Mouse (Mus musculus): ENCODE measurements around the gene Upk1b. TPM values are rescaled to one million over a fixed set of nuclear protein-coding genes. Genes with fewer than 3 reads are reported as not detected.

The Upk1b gene
- polyA plus RNA-seq, 1 experiment: not detected

DNA sequence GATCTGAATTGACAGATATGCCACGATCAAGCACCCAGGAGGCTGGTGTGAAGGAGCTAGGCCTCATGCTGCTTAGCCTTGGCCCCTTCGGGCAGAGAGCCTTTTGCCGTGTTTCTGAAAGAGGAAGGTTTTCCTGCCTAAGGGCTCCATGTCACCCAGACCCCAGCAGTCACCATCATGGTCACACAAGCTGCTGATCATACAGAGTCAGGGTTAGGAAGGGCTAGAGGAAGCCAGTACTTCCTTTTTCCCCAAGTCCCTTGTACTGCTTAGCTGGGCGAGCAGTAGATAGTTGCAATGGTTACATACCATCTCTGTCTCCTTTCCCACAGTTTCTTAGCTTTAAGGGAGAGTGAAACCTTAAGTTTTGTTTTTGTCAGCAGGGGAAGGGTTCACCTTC lies 36.6 kb downstream of the Upk1b start:
- H3K4me3 ChIP-seq (ENCODE audit: insufficient read depth, low read length): no peak overlapping the region
- peaks cover 46% of the 10 kb centered on the region for H3K4me1 ChIP-seq (ENCODE audit: control insufficient read depth, insufficient read depth, low read length)
- H3K27ac ChIP-seq (ENCODE audit: insufficient read depth, low read depth, low read length): peak overlapping the region; percentile 93
- TF ChIP-seq POLR2A (IDR thresholded peaks at IDR 0.05; ENCODE audit: borderline replicate concordance, low read depth, low read length): no peak
- no peak for TF ChIP-seq CTCF (IDR thresholded peaks at IDR 0.05; ENCODE audit: low read depth, low read length)

DNA sequence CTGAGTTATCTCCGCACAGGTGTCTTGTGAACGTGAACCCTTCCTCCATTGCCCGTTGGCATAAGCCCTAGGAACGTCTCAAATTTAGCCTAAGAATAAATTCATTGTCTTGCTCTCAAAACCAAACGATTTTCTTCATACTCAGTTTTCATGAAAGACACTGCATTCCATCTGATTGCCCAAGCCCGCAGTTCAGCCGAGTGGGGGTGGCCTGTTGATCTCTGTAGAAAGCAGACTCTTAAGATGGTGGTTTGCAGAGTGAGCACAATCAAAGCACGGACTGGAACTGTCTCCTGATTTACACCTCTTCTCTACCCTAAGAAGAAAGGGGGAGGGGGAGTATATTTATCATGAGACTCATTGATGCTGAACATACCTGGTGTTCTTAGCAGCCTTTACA lies 37.7 kb downstream of the Upk1b start:
- Histone ChIP-seq H3K4me3 (ENCODE audit: insufficient read depth, low read length) (no peak overlapping the region), H3K27ac (ENCODE audit: insufficient read depth, low read depth, low read length) (no peak overlapping the region), H3K4me1 (ENCODE audit: control insufficient read depth, insufficient read depth, low read length) (peaks cover 54% of the 10 kb centered on the region)
- no peak for TF ChIP-seq CTCF (IDR thresholded peaks at IDR 0.05; ENCODE audit: low read depth, low read length)
- TF ChIP-seq POLR2A (IDR thresholded peaks at IDR 0.05; ENCODE audit: borderline replicate concordance, low read depth, low read length): no peak

DNA sequence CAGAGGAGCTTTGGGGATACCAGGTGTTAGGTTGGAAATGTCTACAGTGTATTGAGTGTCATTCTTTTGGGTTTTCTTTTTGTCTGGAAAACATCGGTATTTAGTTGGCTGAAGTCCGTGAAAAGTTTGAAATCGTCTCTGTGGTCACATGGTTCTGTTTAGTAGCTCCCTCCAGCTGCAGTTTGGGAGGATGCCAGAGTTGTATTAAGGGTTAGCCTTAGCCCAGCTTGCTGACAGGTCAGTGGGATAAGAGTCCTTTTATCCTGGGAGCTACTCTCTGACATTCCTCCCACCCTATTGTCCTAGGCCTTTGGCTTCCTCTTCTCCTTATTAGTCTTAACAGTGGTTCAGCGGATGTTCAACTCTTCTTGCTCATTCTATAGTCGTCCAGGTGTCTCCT lies 38.2 kb downstream of the Upk1b start:
- Histone ChIP-seq H3K27ac (ENCODE audit: insufficient read depth, low read depth, low read length) (no peak overlapping the region), H3K4me3 (ENCODE audit: insufficient read depth, low read length) (no peak overlapping the region), H3K4me1 (ENCODE audit: control insufficient read depth, insufficient read depth, low read length) (peaks cover 54% of the 10 kb centered on the region)
- TF ChIP-seq POLR2A (IDR thresholded peaks at IDR 0.05; ENCODE audit: borderline replicate concordance, low read depth, low read length) (no peak), CTCF (IDR thresholded peaks at IDR 0.05; ENCODE audit: low read depth, low read length) (no peak)

DNA sequence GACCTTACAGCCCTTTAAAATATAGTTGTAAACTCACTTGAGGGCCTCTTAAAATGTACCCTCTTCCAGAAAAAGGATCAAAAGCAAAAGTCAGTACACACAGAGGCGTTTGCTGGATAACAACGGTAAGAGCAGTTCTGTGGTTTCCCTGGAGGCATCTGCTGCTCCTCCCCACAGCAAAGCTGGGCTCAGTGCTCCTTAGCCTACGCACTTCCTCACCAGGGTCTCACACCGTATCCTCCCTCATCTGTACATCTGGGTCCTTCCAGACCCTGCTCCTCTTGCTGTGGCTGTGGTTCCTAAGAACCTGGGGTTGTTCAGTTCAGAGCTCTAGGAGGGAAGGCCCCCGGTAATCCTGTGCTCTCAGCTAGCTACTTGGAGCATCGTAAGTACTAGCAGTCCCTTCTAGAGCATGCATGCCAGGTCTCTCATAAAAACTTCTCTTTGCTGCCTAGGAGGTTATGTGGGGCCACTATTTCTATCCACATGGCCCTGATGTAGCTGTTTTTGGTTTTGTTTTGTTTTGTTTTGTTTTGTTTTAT lies 39.2 kb downstream of the Upk1b start:
- TF ChIP-seq CTCF (IDR thresholded peaks at IDR 0.05; ENCODE audit: low read depth, low read length) (no peak), POLR2A (IDR thresholded peaks at IDR 0.05; ENCODE audit: borderline replicate concordance, low read depth, low read length) (no peak)
- Histone ChIP-seq H3K4me1 (ENCODE audit: control insufficient read depth, insufficient read depth, low read length) (peaks cover 60% of the 10 kb centered on the region), H3K27ac (ENCODE audit: insufficient read depth, low read depth, low read length) (peak overlapping the region; percentile 47)

DNA sequence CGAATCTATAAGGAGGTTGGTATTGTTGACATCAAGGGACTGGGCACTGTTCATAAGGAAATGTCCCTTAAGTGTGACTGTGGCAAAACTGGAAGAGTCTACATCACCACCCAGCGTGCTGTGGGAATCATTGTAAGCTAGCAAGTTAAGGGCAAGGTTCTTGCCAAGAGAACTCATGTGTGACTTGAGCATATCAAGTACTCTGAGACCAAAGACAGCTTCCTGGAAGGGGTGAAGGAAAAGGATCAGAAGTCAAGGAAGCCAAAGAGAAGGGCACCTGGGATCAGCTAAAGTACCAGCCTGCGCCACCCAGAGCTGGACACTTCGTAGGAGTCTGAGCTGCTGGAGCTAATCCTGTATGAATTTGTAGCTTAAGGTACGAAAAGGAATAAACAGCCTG lies 39.9 kb downstream of the Upk1b start:
- no peak overlapping the region for H3K4me3 ChIP-seq (ENCODE audit: insufficient read depth, low read length)
- peaks cover 62% of the 10 kb centered on the region for H3K4me1 ChIP-seq (ENCODE audit: control insufficient read depth, insufficient read depth, low read length)
- peak overlapping the region; percentile 47; the same call in 1 of the 2 replicates for H3K27ac ChIP-seq (ENCODE audit: insufficient read depth, low read depth, low read length)
- TF ChIP-seq CTCF (IDR thresholded peaks at IDR 0.05; ENCODE audit: low read depth, low read length) (no peak), POLR2A (IDR thresholded peaks at IDR 0.05; ENCODE audit: borderline replicate concordance, low read depth, low read length) (no peak)

More for the DNA sequence above, 39.2 kb downstream of the Upk1b start:
- no peak overlapping the region for H3K4me3 ChIP-seq (ENCODE audit: insufficient read depth, low read length)

DNA sequence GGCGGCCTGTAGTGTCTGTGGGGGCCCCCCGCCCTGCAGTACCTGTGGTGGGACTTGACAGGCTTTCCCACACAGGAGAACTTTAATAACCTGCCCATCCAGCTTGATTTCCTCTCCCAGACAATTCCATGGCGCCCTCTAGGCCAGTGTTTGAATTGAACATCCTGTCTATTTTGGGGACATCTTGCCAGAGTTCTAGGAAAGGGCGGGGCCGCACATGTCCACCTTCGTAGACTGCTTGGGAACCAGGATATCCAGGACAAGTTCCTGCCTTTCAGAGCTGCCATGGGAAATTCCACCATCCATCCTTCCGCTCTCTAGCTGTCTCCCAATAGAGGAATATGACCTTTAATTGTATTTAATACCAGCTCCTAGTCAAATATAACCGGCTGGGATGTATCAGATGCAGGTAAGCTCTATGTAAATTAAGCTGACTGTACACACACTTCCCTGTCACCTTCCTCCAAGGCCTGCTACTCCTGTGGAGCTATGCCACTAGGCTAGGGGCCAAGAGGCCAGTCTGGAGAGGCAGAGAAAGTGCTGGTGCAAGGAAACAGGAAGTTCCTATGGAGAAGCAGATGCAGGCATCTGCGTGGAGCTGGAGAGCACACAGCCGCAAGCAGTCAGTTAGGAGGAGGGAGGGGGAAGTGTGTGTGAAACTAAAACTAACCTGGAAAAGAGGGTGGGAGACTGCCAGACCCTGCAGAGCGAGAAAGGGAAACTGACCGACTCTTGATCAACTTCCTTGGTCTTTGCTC lies 41.8 kb downstream of the Upk1b start:
- peaks cover 55% of the 10 kb centered on the region for H3K4me1 ChIP-seq (ENCODE audit: control insufficient read depth, insufficient read depth, low read length)
- no peak overlapping the region for H3K4me3 ChIP-seq (ENCODE audit: insufficient read depth, low read length)
- H3K27ac ChIP-seq (ENCODE audit: insufficient read depth, low read depth, low read length): peak overlapping the region; percentile 39
- TF ChIP-seq POLR2A (IDR thresholded peaks at IDR 0.05; ENCODE audit: borderline replicate concordance, low read depth, low read length): no peak
- TF ChIP-seq CTCF (IDR thresholded peaks at IDR 0.05; ENCODE audit: low read depth, low read length): peak; percentile 21; the same call in 1 of the 2 replicates

DNA sequence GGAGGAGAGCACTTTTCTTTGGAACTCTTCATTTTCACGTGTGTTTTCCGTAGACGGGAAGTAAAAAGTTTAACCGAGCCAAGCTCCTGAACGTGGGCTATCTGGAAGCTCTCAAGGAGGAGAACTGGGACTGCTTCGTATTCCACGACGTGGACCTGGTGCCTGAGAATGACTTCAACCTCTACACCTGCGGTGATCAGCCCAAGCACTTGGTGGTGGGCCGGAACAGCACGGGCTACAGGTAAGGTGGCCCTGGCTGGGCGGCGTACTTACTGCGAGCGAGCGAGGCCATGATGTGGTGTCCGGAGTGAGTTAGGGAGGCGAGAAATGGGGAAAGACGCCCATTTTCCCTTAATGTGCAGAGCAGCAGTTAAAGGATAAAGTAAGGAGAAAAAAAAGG lies 42.5 kb downstream of the Upk1b start:
- TF ChIP-seq POLR2A (IDR thresholded peaks at IDR 0.05; ENCODE audit: borderline replicate concordance, low read depth, low read length): no peak
- TF ChIP-seq CTCF (IDR thresholded peaks at IDR 0.05; ENCODE audit: low read depth, low read length): no peak
- H3K27ac ChIP-seq (ENCODE audit: insufficient read depth, low read depth, low read length): no peak overlapping the region
- no peak overlapping the region for H3K4me3 ChIP-seq (ENCODE audit: insufficient read depth, low read length)
- peaks cover 49% of the 10 kb centered on the region for H3K4me1 ChIP-seq (ENCODE audit: control insufficient read depth, insufficient read depth, low read length)

DNA sequence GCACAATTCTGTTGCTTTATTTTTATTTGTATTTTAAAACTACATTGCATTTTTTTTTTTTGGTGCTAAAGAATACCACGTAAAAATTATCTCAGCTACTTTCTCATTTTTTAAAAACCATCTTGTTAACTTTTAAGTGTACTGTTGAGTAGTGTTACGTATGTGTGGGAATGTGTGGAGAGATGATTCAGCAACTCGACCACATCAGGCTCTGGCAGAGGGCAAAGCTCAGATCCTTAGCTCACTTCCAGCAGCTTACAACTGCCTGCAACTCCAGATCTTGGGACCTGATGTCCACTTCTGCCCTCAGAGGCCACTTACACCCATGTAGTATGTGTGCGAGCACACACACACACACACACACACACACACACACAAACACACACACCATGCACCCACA lies 43.6 kb downstream of the Upk1b start:
- TF ChIP-seq POLR2A (IDR thresholded peaks at IDR 0.05; ENCODE audit: borderline replicate concordance, low read depth, low read length) (no peak), CTCF (IDR thresholded peaks at IDR 0.05; ENCODE audit: low read depth, low read length) (no peak)
- Histone ChIP-seq H3K4me1 (ENCODE audit: control insufficient read depth, insufficient read depth, low read length) (peaks cover 38% of the 10 kb centered on the region), H3K4me3 (ENCODE audit: insufficient read depth, low read length) (no peak overlapping the region), H3K27ac (ENCODE audit: insufficient read depth, low read depth, low read length) (no peak overlapping the region)

DNA sequence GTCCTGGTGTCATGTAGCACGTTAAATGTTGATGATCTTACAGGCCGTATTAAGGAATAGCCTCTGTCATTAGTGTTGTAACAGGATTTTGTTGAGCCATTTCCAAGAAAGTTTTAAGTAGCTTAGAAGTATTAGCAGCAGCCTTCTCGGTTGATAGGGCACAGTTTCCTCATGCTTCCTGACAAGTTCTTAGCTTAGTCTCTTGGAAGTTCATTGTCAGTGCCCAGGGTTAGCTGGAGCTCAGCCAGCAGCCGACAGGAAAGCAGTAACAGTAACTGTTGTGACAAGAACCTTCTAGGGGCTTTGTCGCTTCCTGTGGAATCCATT lies 44.0 kb downstream of the Upk1b start:
- H3K4me1 ChIP-seq (ENCODE audit: control insufficient read depth, insufficient read depth, low read length): peaks cover 34% of the 10 kb centered on the region
- H3K27ac ChIP-seq (ENCODE audit: insufficient read depth, low read depth, low read length): no peak overlapping the region
- H3K4me3 ChIP-seq (ENCODE audit: insufficient read depth, low read length): no peak overlapping the region
- no peak for TF ChIP-seq CTCF (IDR thresholded peaks at IDR 0.05; ENCODE audit: low read depth, low read length)
- TF ChIP-seq POLR2A (IDR thresholded peaks at IDR 0.05; ENCODE audit: borderline replicate concordance, low read depth, low read length): no peak

DNA sequence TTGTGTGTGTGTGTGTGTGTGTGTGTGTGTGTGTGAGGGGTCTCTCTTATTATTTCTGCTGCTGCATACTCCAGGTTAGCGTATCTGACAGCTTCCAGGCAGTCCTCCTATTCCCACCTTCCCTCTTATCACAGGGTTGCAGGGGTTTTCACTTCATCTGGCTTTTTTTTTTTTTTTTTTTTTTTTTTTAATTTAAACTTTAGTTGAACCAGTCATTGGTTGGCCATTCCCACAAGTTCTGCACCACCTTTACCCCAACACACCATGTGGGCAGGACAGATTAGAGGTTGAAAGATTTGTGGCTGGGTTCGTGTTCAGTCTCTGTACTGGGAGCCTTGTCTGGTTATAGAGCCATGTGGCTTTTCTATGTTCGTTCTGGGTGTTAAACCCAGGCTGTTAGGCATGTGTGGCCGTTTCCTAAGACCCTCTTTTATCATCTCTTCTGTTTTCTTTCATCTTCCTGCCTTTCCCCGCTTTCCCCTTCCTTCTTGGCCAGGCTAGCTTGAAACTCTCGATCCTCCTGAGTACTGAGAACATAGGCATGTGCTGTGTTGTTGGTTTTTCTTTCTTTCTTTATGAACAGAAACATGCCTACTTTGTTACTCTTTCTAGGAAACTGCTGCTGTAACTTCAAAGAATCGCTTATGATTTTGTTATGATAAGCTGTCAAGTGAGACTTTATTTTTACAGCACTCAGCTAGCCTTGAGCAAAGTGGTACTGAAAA lies 44.5 kb downstream of the Upk1b start:
- TF ChIP-seq CTCF (IDR thresholded peaks at IDR 0.05; ENCODE audit: low read depth, low read length): no peak
- no peak for TF ChIP-seq POLR2A (IDR thresholded peaks at IDR 0.05; ENCODE audit: borderline replicate concordance, low read depth, low read length)
- Histone ChIP-seq H3K4me3 (ENCODE audit: insufficient read depth, low read length) (no peak overlapping the region), H3K4me1 (ENCODE audit: control insufficient read depth, insufficient read depth, low read length) (peaks cover 29% of the 10 kb centered on the region), H3K27ac (ENCODE audit: insufficient read depth, low read depth, low read length) (no peak overlapping the region)
